Mouse (Mus musculus): ENCODE measurements at regions not wholly inside any gene's neighbourhood (a gene's known extent, or its start where the extent isn't known, plus 50 kb on each side); places are given as distances from the start of the nearest gene placed in this dataset.

- WGBS = 11% methylated on average over 2 of the region's 2 CpGs
- Histone ChIP-seq H3K4me1 (peaks cover 11% of the 10 kb centered on the region), H3K4me3 (no peak overlapping the region), H3K27me3 (ENCODE audit: poor library complexity, severe bottlenecking) (peaks cover 16% of the 10 kb centered on the region), H3K9me3 (no peaks in the 10 kb centered on the region), H3K27ac (no peak overlapping the region), H3K36me3 (replicated peaks) (no peaks in the 10 kb centered on the region)
- peak; percentile 15 for DNase-seq (ENCODE audit: extremely low spot score, low spot score)
Measured at GRCm38 (mm10) chr13:57278580-57278979, 382.8 kb upstream of the Trpc7 start.

- Histone ChIP-seq H3K36me3 (replicated peaks) (no peaks in the 10 kb centered on the region), H3K4me1 (peaks cover 4% of the 10 kb centered on the region), H3K27ac (no peak overlapping the region), H3K9me3 (no peaks in the 10 kb centered on the region), H3K4me3 (no peak overlapping the region), H3K27me3 (ENCODE audit: poor library complexity, severe bottlenecking) (peaks cover 3% of the 10 kb centered on the region)
- DNase-seq (ENCODE audit: extremely low spot score, low spot score) = peak; percentile 14
- 52% methylated on average over 4 of the region's 4 CpGs for WGBS
Measured at GRCm38 (mm10) chr13:57277076-57277475, 381.3 kb upstream of the Trpc7 start.

- no peaks in the 10 kb centered on the region for H3K36me3 ChIP-seq (replicated peaks)
- no peak overlapping the region for H3K27ac ChIP-seq
- H3K27me3 ChIP-seq (ENCODE audit: poor library complexity, severe bottlenecking) = no peaks in the 10 kb centered on the region
- H3K9me3 ChIP-seq = no peaks in the 10 kb centered on the region
- 86% methylated on average over 11 of the region's 11 CpGs for WGBS
- no peaks in the 10 kb centered on the region for H3K4me1 ChIP-seq
- peak; percentile 9 for DNase-seq (ENCODE audit: extremely low spot score, low spot score)
- H3K4me3 ChIP-seq = no peak overlapping the region
Measured at GRCm38 (mm10) chr13:57275871-57276270, 380.1 kb upstream of the Trpc7 start.

GRCm38 (mm10) chr13:57273593-57273992, 377.8 kb upstream of the Trpc7 start:
- Histone ChIP-seq H3K9me3 (no peaks in the 10 kb centered on the region), H3K4me1 (peaks cover 10% of the 10 kb centered on the region), H3K27me3 (ENCODE audit: poor library complexity, severe bottlenecking) (no peaks in the 10 kb centered on the region), H3K27ac (no peak overlapping the region), H3K4me3 (no peak overlapping the region), H3K36me3 (replicated peaks) (no peaks in the 10 kb centered on the region)
- no peak for DNase-seq (ENCODE audit: extremely low spot score, low spot score)
- WGBS = 33% methylated on average over 3 of the region's 3 CpGs

GRCm38 (mm10) chr13:57269614-57270013, 373.8 kb upstream of the Trpc7 start:
- peaks cover 10% of the 10 kb centered on the region for H3K4me1 ChIP-seq
- H3K27ac ChIP-seq = no peak overlapping the region
- DNase-seq (ENCODE audit: extremely low spot score, low spot score) = peak; percentile 69
- H3K36me3 ChIP-seq (replicated peaks) = no peaks in the 10 kb centered on the region
- no peaks in the 10 kb centered on the region for H3K27me3 ChIP-seq (ENCODE audit: poor library complexity, severe bottlenecking)
- WGBS = 15% methylated on average over 8 of the region's 8 CpGs
- H3K9me3 ChIP-seq = no peaks in the 10 kb centered on the region
- H3K4me3 ChIP-seq = no peak overlapping the region

- 8% methylated on average over 6 of the region's 6 CpGs for WGBS
Measured at GRCm38 (mm10) chr13:57259920-57260319, 364.1 kb upstream of the Trpc7 start.

GRCm38 (mm10) chr13:57259474-57259873, 363.7 kb upstream of the Trpc7 start:
- no peak for DNase-seq (ENCODE audit: extremely low spot score, low spot score)
- WGBS = 72% methylated on average over 8 of the region's 8 CpGs
- Histone ChIP-seq H3K4me1 (no peaks in the 10 kb centered on the region), H3K9me3 (no peaks in the 10 kb centered on the region), H3K27me3 (ENCODE audit: poor library complexity, severe bottlenecking) (no peaks in the 10 kb centered on the region), H3K27ac (no peak overlapping the region), H3K4me3 (no peak overlapping the region), H3K36me3 (replicated peaks) (no peaks in the 10 kb centered on the region)

More at GRCm38 (mm10) chr13:57259920-57260319, 364.1 kb upstream of the Trpc7 start:
- Histone ChIP-seq H3K27ac (no peak overlapping the region), H3K36me3 (replicated peaks) (no peaks in the 10 kb centered on the region), H3K4me3 (no peak overlapping the region), H3K4me1 (no peaks in the 10 kb centered on the region), H3K9me3 (no peaks in the 10 kb centered on the region), H3K27me3 (ENCODE audit: poor library complexity, severe bottlenecking) (no peaks in the 10 kb centered on the region)
- peak; percentile 87 for DNase-seq (ENCODE audit: extremely low spot score, low spot score)

GRCm38 (mm10) chr13:57255920-57256319, 360.1 kb upstream of the Trpc7 start:
- Histone ChIP-seq H3K27me3 (ENCODE audit: poor library complexity, severe bottlenecking) (no peaks in the 10 kb centered on the region), H3K4me1 (no peaks in the 10 kb centered on the region), H3K27ac (no peak overlapping the region), H3K9me3 (no peaks in the 10 kb centered on the region; the same call in 1 of the 2 replicates), H3K4me3 (no peak overlapping the region), H3K36me3 (replicated peaks) (no peaks in the 10 kb centered on the region)
- no peak for DNase-seq (ENCODE audit: extremely low spot score, low spot score)
- WGBS = 93% methylated on average over 11 of the region's 11 CpGs

- WGBS = 88% methylated on average over 5 of the region's 5 CpGs
- H3K27ac ChIP-seq = no peak overlapping the region
- H3K27me3 ChIP-seq (ENCODE audit: poor library complexity, severe bottlenecking) = no peaks in the 10 kb centered on the region
- no peaks in the 10 kb centered on the region for H3K4me1 ChIP-seq
- H3K4me3 ChIP-seq = no peak overlapping the region
- no peaks in the 10 kb centered on the region; the same call in 1 of the 2 replicates for H3K9me3 ChIP-seq
- no peak for DNase-seq (ENCODE audit: extremely low spot score, low spot score)
- H3K36me3 ChIP-seq (replicated peaks) = no peaks in the 10 kb centered on the region
Measured at GRCm38 (mm10) chr13:57249851-57250250, 354.1 kb upstream of the Trpc7 start.

GRCm38 (mm10) chr13:57249401-57249800, 353.6 kb upstream of the Trpc7 start:
- Histone ChIP-seq H3K27ac (no peak overlapping the region), H3K4me3 (no peak overlapping the region), H3K27me3 (ENCODE audit: poor library complexity, severe bottlenecking) (no peaks in the 10 kb centered on the region), H3K9me3 (no peaks in the 10 kb centered on the region; the same call in 1 of the 2 replicates), H3K36me3 (replicated peaks) (no peaks in the 10 kb centered on the region), H3K4me1 (no peaks in the 10 kb centered on the region)
- no peak for DNase-seq (ENCODE audit: extremely low spot score, low spot score)
- WGBS = 87% methylated on average over 4 of the region's 4 CpGs

- Histone ChIP-seq H3K27ac (no peak overlapping the region), H3K4me3 (no peak overlapping the region), H3K9me3 (no peaks in the 10 kb centered on the region), H3K27me3 (ENCODE audit: poor library complexity, severe bottlenecking) (no peaks in the 10 kb centered on the region), H3K36me3 (replicated peaks) (no peaks in the 10 kb centered on the region), H3K4me1 (no peaks in the 10 kb centered on the region)
- WGBS = 86% methylated on average over 18 of the region's 18 CpGs
- no peak for DNase-seq (ENCODE audit: extremely low spot score, low spot score)
Measured at GRCm38 (mm10) chr13:57246238-57246963, 350.6 kb upstream of the Trpc7 start.

GRCm38 (mm10) chr13:57236917-57237316, 341.1 kb upstream of the Trpc7 start:
- no peaks in the 10 kb centered on the region for H3K27me3 ChIP-seq (ENCODE audit: poor library complexity, severe bottlenecking)
- H3K4me1 ChIP-seq = peaks cover 11% of the 10 kb centered on the region
- H3K9me3 ChIP-seq = no peaks in the 10 kb centered on the region
- H3K4me3 ChIP-seq = no peak overlapping the region
- H3K27ac ChIP-seq = no peak overlapping the region
- no peak for DNase-seq (ENCODE audit: extremely low spot score, low spot score)
- H3K36me3 ChIP-seq (replicated peaks) = no peaks in the 10 kb centered on the region
- WGBS = 27% methylated on average over 4 of the region's 4 CpGs

GRCm38 (mm10) chr13:57236211-57236610, 340.4 kb upstream of the Trpc7 start:
- H3K4me1 ChIP-seq = peaks cover 15% of the 10 kb centered on the region
- H3K36me3 ChIP-seq (replicated peaks) = no peaks in the 10 kb centered on the region
- no peak overlapping the region for H3K27ac ChIP-seq
- H3K9me3 ChIP-seq = no peaks in the 10 kb centered on the region
- H3K4me3 ChIP-seq = no peak overlapping the region
- 85% methylated on average over 5 of the region's 5 CpGs for WGBS
- DNase-seq (ENCODE audit: extremely low spot score, low spot score) = no peak
- H3K27me3 ChIP-seq (ENCODE audit: poor library complexity, severe bottlenecking) = no peaks in the 10 kb centered on the region
